Mouse (Mus musculus) midbrain, postnatal 0 days (tissue): ENCODE data around the gene Wdr24. TPM values are rescaled to one million over a fixed set of nuclear protein-coding genes. Genes with fewer than 3 reads are reported as not detected.

Experiments
- ATAC-seq: fragments of 200-750 bp; cut with Nextera tagmentation; 2 replicates; pipeline ENCODE4 v1.8.0; 2017; ENCODE audit warnings: moderate number of reproducible peaks, mild to moderate bottlenecking, moderate TSS enrichment, moderate library complexity; ENCODE audit not compliant: low FRiP score
- DNase-seq: peaks from one replicate; pipeline ENCODE4 v3.0.0-alpha.2; 2015; ENCODE audit warnings: low spot score
- H3K27ac ChIP-seq: fragments of 300-500 bp; sonication (generic); 2 replicates; pipeline ENCODE4 v1.5.1; 2014; ENCODE audit warnings: low read depth, mild to moderate bottlenecking, low read length, mixed read lengths
- H3K27me3 ChIP-seq: fragments of 300-500 bp; sonication (generic); 2 replicates; pipeline ENCODE4 v1.6.1; 2014; ENCODE audit warnings: low read length, control low read depth, mixed read lengths; ENCODE audit not compliant: insufficient read depth
- H3K36me3 ChIP-seq: fragments of 300-500 bp; sonication (generic); 2 replicates; pipeline ENCODE4 v1.6.1; 2014; ENCODE audit warnings: low read length, control low read depth, mixed read lengths; ENCODE audit not compliant: insufficient read depth
- H3K4me1 ChIP-seq: fragments of 300-500 bp; sonication (generic); 2 replicates; pipeline ENCODE4 v1.6.1; 2014; ENCODE audit warnings: mild to moderate bottlenecking, control low read depth, antibody characterized with exemption, low read length, mixed read lengths; ENCODE audit not compliant: insufficient read depth
- H3K4me2 ChIP-seq: fragments of 300-500 bp; sonication (generic); 2 replicates; pipeline ENCODE4 v1.6.1; 2014; ENCODE audit warnings: low read depth, mild to moderate bottlenecking, low read length, mixed read lengths; ENCODE audit not compliant: poor library complexity, severe bottlenecking
- H3K4me3 ChIP-seq: fragments of 300-500 bp; sonication (generic); 2 replicates; pipeline ENCODE4 v1.5.1; 2014; ENCODE audit warnings: low read depth, mild to moderate bottlenecking, low read length, moderate library complexity
- H3K9ac ChIP-seq: fragments of 300-500 bp; sonication (generic); replicated peaks from 2 replicates; pipeline ENCODE4 v1.6.1; 2014; ENCODE audit warnings: mild to moderate bottlenecking, low read length, moderate library complexity, mixed read lengths; ENCODE audit not compliant: poor library complexity, severe bottlenecking
- H3K9me3 ChIP-seq: fragments of 300-500 bp; sonication (generic); 2 replicates; pipeline ENCODE4 v1.6.1; 2016; ENCODE audit warnings: low read length, control low read depth
- CTCF ChIP-seq: IDR thresholded peaks from 2 replicates; pipeline ENCODE4 v1.5.1; 2016; ENCODE audit warnings: antibody characterized with exemption, mild to moderate bottlenecking
- WGBS: fragments of 180-500 bp; shearing (Covaris S2); extraction: QIAGEN DNeasy Blood & Tissue Kit; methylation state at CpG from one replicate; pipeline ENCODE4 v1.1.7; 2014; 5-methylcytosine and 5-hydroxymethylcytosine counted together
- polyA plus RNA-seq: library from polyadenylated mRNA; unstranded; fragments of >200 nt; fragmentation: Nextera tagmentation; extraction: Ambion mirVana; gene quantifications from 2 replicates; pipeline ENCODE4 v1.2.1, GENCODE M21; 2015
- total RNA-seq: library from RNA; depleted of rRNA; stranded (reverse); fragments of >200 nt; gene quantifications from 2 replicates; pipeline ENCODE4 v1.2.3, GENCODE M21; 2014

Gene Wdr24
- total and polyA plus RNA-seq, 2 experiments from 2014 or later = 24.7 to 33.4 TPM

- peak within 1 kb of the TSS; percentile 87 for H3K4me2 ChIP-seq
- H3K27me3 ChIP-seq = peaks cover 11% of the 10 kb centered on the region; the same call in 1 of the 2 replicates
- ATAC-seq (peak; percentile 67), DNase-seq (peak; percentile 81)
- peaks cover 16% of the 10 kb centered on the region; the same call in 1 of the 2 replicates for H3K4me1 ChIP-seq
- peak within 1 kb of the TSS; percentile 90 for H3K27ac ChIP-seq
- no peak for TF ChIP-seq CTCF
- H3K9ac ChIP-seq = peak within 1 kb of the TSS; percentile 79
- under 1% methylated on average over 14 of the region's 14 CpGs for WGBS
- H3K9me3 ChIP-seq = no peaks in the 10 kb centered on the region
- H3K4me3 ChIP-seq = peak within 1 kb of the TSS; percentile 84
- H3K36me3 ChIP-seq = peaks cover 10% of the 10 kb centered on the region; the same call in 1 of the 2 replicates
Measured at GRCm38 (mm10) chr17:25792615-25793014, 30.8 kb upstream of the Wdr24 start, which contains the start of gene Fam173a. Gene Fam173a (minus strand): TSS chr17:25792901.

GRCm38 (mm10) chr17:25794197-25794596, 29.2 kb upstream of the Wdr24 start:
- Histone ChIP-seq H3K4me1 (peaks cover 16% of the 10 kb centered on the region; the same call in 1 of the 2 replicates), H3K4me3 (no peak overlapping the region), H3K27ac (no peak overlapping the region), H3K36me3 (0 out of 2 replicates have a peak, but pooled peaks cover 6% of the 10 kb centered on the region), H3K9ac (no peak overlapping the region), H3K9me3 (no peaks in the 10 kb centered on the region), H3K27me3 (peaks cover 11% of the 10 kb centered on the region; the same call in 1 of the 2 replicates), H3K4me2 (peak overlapping the region; percentile 79; the same call in 1 of the 2 replicates)
- peak; percentile 52 for DNase-seq
- no peak for ATAC-seq
- no peak for TF ChIP-seq CTCF
- 17% methylated on average over 13 of the region's 13 CpGs for WGBS

DNA sequence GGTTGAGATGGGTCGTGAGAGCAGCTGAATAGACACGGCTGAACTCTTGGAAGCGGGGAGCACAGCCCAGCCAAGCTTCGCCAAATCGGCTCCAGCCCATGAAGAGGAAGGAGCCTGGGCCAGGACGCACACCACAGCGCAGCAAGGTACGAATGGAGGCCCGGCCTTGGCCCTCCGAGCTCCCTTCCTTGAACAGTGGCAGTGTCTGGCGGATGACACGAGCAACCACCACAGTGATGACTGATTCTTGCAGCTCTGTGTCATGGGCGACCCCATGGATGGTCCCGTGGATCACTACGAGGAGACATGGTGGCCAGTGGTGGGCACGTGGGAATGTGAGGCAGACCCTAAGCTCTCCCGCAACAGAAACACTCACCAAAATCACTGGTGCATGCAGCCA, 28.4 kb upstream of the Wdr24 start:
- Histone ChIP-seq H3K9ac (no peak overlapping the region), H3K4me2 (peak overlapping the region; percentile 79), H3K27me3 (peaks cover 11% of the 10 kb centered on the region; the same call in 1 of the 2 replicates), H3K9me3 (no peaks in the 10 kb centered on the region), H3K4me1 (peaks cover 16% of the 10 kb centered on the region; the same call in 1 of the 2 replicates), H3K27ac (peak overlapping the region; percentile 65), H3K36me3 (no peaks in the 10 kb centered on the region), H3K4me3 (no peak overlapping the region)
- no peak for TF ChIP-seq CTCF
- no peak for DNase-seq
- ATAC-seq = no peak
- 42% methylated on average over 17 of the region's 17 CpGs for WGBS

DNA sequence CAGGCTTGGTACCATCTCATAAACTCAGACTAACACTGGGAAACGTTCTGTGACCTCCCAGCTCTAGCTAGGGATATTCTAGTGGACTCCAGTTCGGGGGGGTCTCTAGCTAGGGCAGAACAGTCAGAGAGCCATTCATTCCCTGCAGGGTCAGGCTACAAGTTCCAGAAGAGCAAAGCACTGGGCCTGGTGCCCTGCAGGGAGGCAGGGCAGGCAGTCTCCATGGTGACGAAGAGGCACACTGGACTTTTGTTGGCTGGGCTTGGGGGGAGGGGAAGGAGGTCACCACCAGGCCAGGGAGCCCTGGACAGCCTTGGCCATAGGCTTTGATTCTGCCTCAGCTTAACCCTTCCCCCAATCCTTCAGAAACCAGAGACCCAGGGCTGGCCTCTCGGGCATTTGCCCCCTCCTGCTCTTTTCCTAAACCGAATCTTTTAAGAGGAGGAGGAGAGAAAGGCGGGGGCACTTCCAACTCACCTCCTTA, 27.8 kb upstream of the Wdr24 start, which contains the start of gene AC134908.4:
Gene AC134908.4, minus strand, starts transcription at position 51 of the 484 bp plus-strand sequence.
- Histone ChIP-seq H3K4me3 (peak within 1 kb of the TSS; percentile 51), H3K27ac (peak within 1 kb of the TSS; percentile 65), H3K9me3 (no peaks in the 10 kb centered on the region), H3K36me3 (no peaks in the 10 kb centered on the region), H3K4me2 (peak within 1 kb of the TSS; percentile 79), H3K27me3 (peaks cover 11% of the 10 kb centered on the region; the same call in 1 of the 2 replicates), H3K9ac (0 out of 2 replicates have a peak within 1 kb of the TSS, but pooled peaks have one; percentile 29), H3K4me1 (peaks cover 13% of the 10 kb centered on the region; the same call in 1 of the 2 replicates)
- TF ChIP-seq CTCF = no peak
- WGBS = 9% methylated on average over 6 of the region's 6 CpGs
- ATAC-seq (peak; percentile 31), DNase-seq (peak; percentile 80)

GRCm38 (mm10) chr17:25796211-25796771, 27.1 kb upstream of the Wdr24 start:
- Histone ChIP-seq H3K4me2 (peak overlapping the region; percentile 79), H3K27me3 (peaks cover 11% of the 10 kb centered on the region; the same call in 1 of the 2 replicates), H3K4me1 (peaks cover 10% of the 10 kb centered on the region; the same call in 1 of the 2 replicates), H3K9ac (0 out of 2 replicates have a peak overlapping the region, but pooled peaks have one; percentile 29), H3K36me3 (no peaks in the 10 kb centered on the region), H3K9me3 (no peaks in the 10 kb centered on the region), H3K4me3 (peak overlapping the region; percentile 51), H3K27ac (peak overlapping the region; percentile 32; the same call in 1 of the 2 replicates)
- DNase-seq (no peak), ATAC-seq (no peak)
- TF ChIP-seq CTCF = no peak
- 3% methylated on average over 37 of the region's 37 CpGs for WGBS

- H3K27ac ChIP-seq = peak within 1 kb of the TSS; percentile 32; the same call in 1 of the 2 replicates
- WGBS = 0% methylated on average over 27 of the region's 35 CpGs
- DNase-seq (peak; percentile 78), ATAC-seq (no peak)
- peak within 1 kb of the TSS; percentile 79 for H3K4me2 ChIP-seq
- H3K9me3 ChIP-seq = no peaks in the 10 kb centered on the region
- 0 out of 2 replicates have a peak within 1 kb of the TSS, but pooled peaks have one; percentile 36 for H3K9ac ChIP-seq
- no peaks in the 10 kb centered on the region for H3K36me3 ChIP-seq
- H3K4me3 ChIP-seq = peak within 1 kb of the TSS; percentile 51
- peaks cover 11% of the 10 kb centered on the region; the same call in 1 of the 2 replicates for H3K27me3 ChIP-seq
- peaks cover 10% of the 10 kb centered on the region; the same call in 1 of the 2 replicates for H3K4me1 ChIP-seq
- TF ChIP-seq CTCF = no peak
Measured at GRCm38 (mm10) chr17:25796951-25797369, 26.5 kb upstream of the Wdr24 start, which contains the start of gene Metrn. Gene Metrn (minus strand): TSS chr17:25797136.
